Mouse (Mus musculus) intestine, embryonic 16.5 days (tissue): ENCODE results near the gene Gps2. TPM values are rescaled to one million over a fixed set of nuclear protein-coding genes. Genes with fewer than 3 reads are reported as not detected.

Experiments used
- ATAC-seq: fragments of 200-750 bp; cut with Nextera tagmentation; 2 replicates; pipeline ENCODE4 v1.8.0; 2017; ENCODE audit warnings: moderate TSS enrichment, moderate library complexity
- H3K27ac ChIP-seq: fragments of 300-500 bp; sonication (generic); 2 replicates; pipeline ENCODE4 v1.5.1; 2014; ENCODE audit warnings: mild to moderate bottlenecking, low read length
- H3K27me3 ChIP-seq: fragments of 300-500 bp; sonication (generic); replicated peaks from 2 replicates; pipeline ENCODE4 v1.6.1; 2014; ENCODE audit warnings: low read length, control low read depth, mixed read lengths; ENCODE audit not compliant: control insufficient read depth, insufficient read depth
- H3K36me3 ChIP-seq: fragments of 300-500 bp; sonication (generic); 2 replicates; pipeline ENCODE4 v1.6.1; 2014; ENCODE audit warnings: low read length, control low read depth; ENCODE audit not compliant: control insufficient read depth, insufficient read depth
- H3K4me1 ChIP-seq: fragments of 300-500 bp; sonication (generic); 2 replicates; pipeline ENCODE4 v1.6.1; 2014; ENCODE audit warnings: low read length, control low read depth, mixed read lengths; ENCODE audit not compliant: control insufficient read depth, insufficient read depth
- H3K4me2 ChIP-seq: fragments of 300-500 bp; sonication (generic); 2 replicates; pipeline ENCODE4 v1.6.1; 2014; ENCODE audit warnings: low read depth, low read length, control low read depth
- H3K4me3 ChIP-seq: fragments of 300-500 bp; sonication (generic); 2 replicates; pipeline ENCODE4 v1.5.1; 2014; ENCODE audit warnings: mild to moderate bottlenecking, low read length
- H3K9ac ChIP-seq: fragments of 300-500 bp; sonication (generic); 2 replicates; pipeline ENCODE4 v1.6.1; 2014; ENCODE audit warnings: low read depth, low read length
- H3K9me3 ChIP-seq: fragments of 300-500 bp; sonication (generic); 2 replicates; pipeline ENCODE4 v1.6.1; 2016; ENCODE audit warnings: low read length, control low read depth; ENCODE audit not compliant: control insufficient read depth
- WGBS: fragments of 180-500 bp; shearing (Covaris S2); extraction: QIAGEN DNeasy Blood & Tissue Kit; methylation state at CpG from one replicate; pipeline ENCODE4 v1.1.7; 2014; 5-methylcytosine and 5-hydroxymethylcytosine counted together
- polyA plus RNA-seq: library from polyadenylated mRNA; unstranded; fragments of >200 nt; fragmentation: Nextera tagmentation; extraction: Ambion mirVana; gene quantifications from 2 replicates; pipeline ENCODE4 v1.2.1, GENCODE M21; 2015

Gene Gps2
- polyA plus RNA-seq, 1 experiment from 2014 or later, result 63.8 TPM

- 62% methylated on average over 9 of the region's 9 CpGs for WGBS
- peaks cover 19% of the 10 kb centered on the region for H3K4me1 ChIP-seq
- no peaks in the 10 kb centered on the region for H3K36me3 ChIP-seq
- no peak overlapping the region for H3K4me2 ChIP-seq
- H3K4me3 ChIP-seq, result no peak overlapping the region
- no peaks in the 10 kb centered on the region for H3K9me3 ChIP-seq
- H3K27ac ChIP-seq, result no peak overlapping the region; the same call in 1 of the 2 replicates
- no peaks in the 10 kb centered on the region for H3K27me3 ChIP-seq
- H3K9ac ChIP-seq, result 0 out of 2 replicates have a peak overlapping the region, but pooled peaks have one; percentile 38
- ATAC-seq, result no peak
Measured at GRCm38 (mm10) chr11:69884240-69884639, 29.4 kb upstream of the Gps2 start.

- H3K36me3 ChIP-seq, result no peaks in the 10 kb centered on the region
- H3K27me3 ChIP-seq, result no peaks in the 10 kb centered on the region
- H3K4me1 ChIP-seq, result peaks cover 15% of the 10 kb centered on the region
- no peak overlapping the region for H3K4me3 ChIP-seq
- 73% methylated on average over 8 of the region's 8 CpGs for WGBS
- H3K9ac ChIP-seq, result 0 out of 2 replicates have a peak overlapping the region, but pooled peaks have one; percentile 27
- H3K4me2 ChIP-seq, result no peak overlapping the region
- H3K27ac ChIP-seq, result no peak overlapping the region
- H3K9me3 ChIP-seq, result no peaks in the 10 kb centered on the region
- ATAC-seq, result no peak
Measured at GRCm38 (mm10) chr11:69884663-69885062, 29.0 kb upstream of the Gps2 start.

- Histone ChIP-seq H3K27me3 (no peaks in the 10 kb centered on the region), H3K4me2 (no peak overlapping the region), H3K9ac (no peak overlapping the region), H3K9me3 (no peaks in the 10 kb centered on the region), H3K4me3 (no peak overlapping the region), H3K4me1 (no peaks in the 10 kb centered on the region), H3K36me3 (no peaks in the 10 kb centered on the region), H3K27ac (no peak overlapping the region)
- WGBS, result 62% methylated on average over 8 of the region's 8 CpGs
- ATAC-seq, result no peak
Measured at GRCm38 (mm10) chr11:69886907-69887635, 26.6 kb upstream of the Gps2 start.

- Histone ChIP-seq H3K36me3 (no peaks in the 10 kb centered on the region), H3K4me2 (no peak overlapping the region)
- 76% methylated on average over 4 of the region's 4 CpGs for WGBS
Measured at GRCm38 (mm10) chr11:69891482-69891881, 22.2 kb upstream of the Gps2 start.

GRCm38 (mm10) chr11:69894671-69895070, 19.0 kb upstream of the Gps2 start:
- Histone ChIP-seq H3K4me2 (no peak overlapping the region), H3K27ac (no peak overlapping the region), H3K9me3 (no peaks in the 10 kb centered on the region), H3K9ac (no peak overlapping the region), H3K27me3 (no peaks in the 10 kb centered on the region), H3K36me3 (no peaks in the 10 kb centered on the region), H3K4me3 (no peak overlapping the region), H3K4me1 (no peaks in the 10 kb centered on the region)
- no peak for ATAC-seq
- 73% methylated on average over 5 of the region's 5 CpGs for WGBS

More at GRCm38 (mm10) chr11:69891482-69891881, 22.2 kb upstream of the Gps2 start:
- Histone ChIP-seq H3K27me3 (no peaks in the 10 kb centered on the region), H3K4me1 (no peaks in the 10 kb centered on the region), H3K9me3 (no peaks in the 10 kb centered on the region), H3K9ac (no peak overlapping the region), H3K4me3 (no peak overlapping the region), H3K27ac (no peak overlapping the region)
- ATAC-seq, result no peak

- Histone ChIP-seq H3K4me3 (no peak within 1 kb of the TSS), H3K36me3 (no peaks in the 10 kb centered on the region), H3K27ac (no peak within 1 kb of the TSS), H3K4me1 (0 out of 2 replicates have a peak, but pooled peaks cover 3% of the 10 kb centered on the region), H3K9ac (no peak within 1 kb of the TSS), H3K4me2 (no peak within 1 kb of the TSS), H3K9me3 (no peaks in the 10 kb centered on the region), H3K27me3 (no peaks in the 10 kb centered on the region)
- no peak for ATAC-seq
- 71% methylated on average over 4 of the region's 4 CpGs for WGBS
Measured at GRCm38 (mm10) chr11:69895291-69895690, 18.4 kb upstream of the Gps2 start, which contains the start of gene Acap1. Gene Acap1, minus strand, starts transcription at chr11:69895539.

- 20% methylated on average over 4 of the region's 4 CpGs for WGBS
Measured at GRCm38 (mm10) chr11:69899870-69900269, 13.8 kb upstream of the Gps2 start.

GRCm38 (mm10) chr11:69900471-69901405, 12.9 kb upstream of the Gps2 start, which contains the start of the genes 2810408A11Rik and Neurl4:
Gene 2810408A11Rik, minus strand, starts transcription at chr11:69900987.
Gene Neurl4, plus strand, starts transcription at chr11:69901072.
- H3K9me3 ChIP-seq, result no peaks in the 10 kb centered on the region

More at GRCm38 (mm10) chr11:69899870-69900269, 13.8 kb upstream of the Gps2 start:
- Histone ChIP-seq H3K36me3 (peaks cover 10% of the 10 kb centered on the region; the same call in 1 of the 2 replicates), H3K4me3 (peak overlapping the region; percentile 82), H3K27me3 (no peaks in the 10 kb centered on the region), H3K9ac (peak overlapping the region; percentile 96), H3K4me1 (peaks cover 11% of the 10 kb centered on the region; the same call in 1 of the 2 replicates), H3K9me3 (no peaks in the 10 kb centered on the region), H3K4me2 (peak overlapping the region; percentile 96), H3K27ac (no peak overlapping the region)
- ATAC-seq, result no peak

GRCm38 (mm10) chr11:69901406-69901846, 12.3 kb upstream of the Gps2 start:
- WGBS, result under 1% methylated on average over 42 of the region's 42 CpGs
- H3K9ac ChIP-seq, result peak overlapping the region; percentile 96
- no peaks in the 10 kb centered on the region for H3K27me3 ChIP-seq
- H3K4me1 ChIP-seq, result peaks cover 11% of the 10 kb centered on the region; the same call in 1 of the 2 replicates
- no peaks in the 10 kb centered on the region for H3K9me3 ChIP-seq
- peaks cover 18% of the 10 kb centered on the region for H3K36me3 ChIP-seq
- peak overlapping the region; percentile 82 for H3K4me3 ChIP-seq
- ATAC-seq, result peak; percentile 76
- H3K27ac ChIP-seq, result peak overlapping the region; percentile 96
- peak overlapping the region; percentile 96 for H3K4me2 ChIP-seq

More at GRCm38 (mm10) chr11:69900471-69901405, 12.9 kb upstream of the Gps2 start, which contains the start of the genes 2810408A11Rik and Neurl4:
- H3K4me3 ChIP-seq, result peak within 1 kb of the TSS; percentile 82
- H3K27me3 ChIP-seq, result no peaks in the 10 kb centered on the region
- ATAC-seq, result peak; percentile 96
- peak within 1 kb of the TSS; percentile 96 for H3K9ac ChIP-seq
- H3K36me3 ChIP-seq, result peaks cover 11% of the 10 kb centered on the region
- H3K4me1 ChIP-seq, result peaks cover 11% of the 10 kb centered on the region; the same call in 1 of the 2 replicates
- peak within 1 kb of the TSS; percentile 96 for H3K27ac ChIP-seq
- H3K4me2 ChIP-seq, result peak within 1 kb of the TSS; percentile 96
- WGBS, result under 1% methylated on average over 38 of the region's 38 CpGs
